8 mouse cellular contexts compared by ENCODE assay signal in genomic region chr2:29346629-29347271, GRCm38 (mm10). TPM values are rescaled to one million over a fixed set of nuclear protein-coding genes. Genes with fewer than 3 reads are reported as not detected.
DNase-seq lines count a peak whose midpoint lies in the region; ATAC-seq and TF ChIP-seq lines count a peak whose summit lies in the region.

Gene Med27 (plus strand): TSS chr2:29346819.

- peak; percentile 87 for DNase-seq in G1E (ENCODE audit: low spot score)
- DNase-seq in cerebellum, adult 18-20 months: peak; percentile 97 to 98
- DNase-seq in heart, postnatal 36 days: peak; percentile 94 to 96
- peak; percentile 97 for DNase-seq in layer of hippocampus, adult 2 months (ENCODE audit: low spot score in 2 of 2)
- DNase-seq in lung, embryonic 14.5 days: peak; percentile 99
- peak; percentile 94 for DNase-seq in thymus, adult 2 months

- no peaks in the 10 kb centered on the region for H3K9me3 ChIP-seq in G1E (replicated peaks)
- H3K9me3 ChIP-seq in forebrain, embryonic 16.5 days (ENCODE audit: control insufficient read depth, low read length): no peaks in the 10 kb centered on the region
- H3K9me3 ChIP-seq in lung, embryonic 14.5 days (ENCODE audit: low read depth, low read length): no peaks in the 10 kb centered on the region

- H3K27ac ChIP-seq in forebrain, embryonic 16.5 days (ENCODE audit: low read length): peak within 1 kb of the TSS; percentile 49
- H3K27ac ChIP-seq in layer of hippocampus, adult 2 months: peak within 1 kb of the TSS; percentile 89
- H3K27ac ChIP-seq in lung, embryonic 14.5 days (ENCODE audit: low read depth): no peak within 1 kb of the TSS
- no peak within 1 kb of the TSS for H3K27ac ChIP-seq in olfactory bulb, adult 2 months (ENCODE audit: insufficient read depth, low read depth, low read length)
- no peak within 1 kb of the TSS for H3K27ac ChIP-seq in thymus, adult 2 months (ENCODE audit: control insufficient read depth, insufficient read depth, low read length)

- peaks cover 36% of the 10 kb centered on the region for H3K36me3 ChIP-seq in G1E (replicated peaks)
- peaks cover 6% of the 10 kb centered on the region; the same call in 1 of the 2 replicates for H3K36me3 ChIP-seq in forebrain, embryonic 16.5 days (ENCODE audit: control insufficient read depth, insufficient read depth)
- H3K36me3 ChIP-seq in lung, embryonic 14.5 days (ENCODE audit: insufficient read depth): peaks cover 18% of the 10 kb centered on the region
- no peaks in the 10 kb centered on the region; the same call in 1 of the 2 replicates for H3K36me3 ChIP-seq in thymus, adult 2 months (ENCODE audit: control insufficient read depth, insufficient read depth, low read length)

- peak within 1 kb of the TSS; percentile 95 for H3K4me3 ChIP-seq in G1E (ENCODE audit: low read depth, low read length)
- peak within 1 kb of the TSS; percentile 79 for H3K4me3 ChIP-seq in forebrain, embryonic 16.5 days (replicated peaks; ENCODE audit: low read length)
- H3K4me3 ChIP-seq in layer of hippocampus, adult 2 months: peak within 1 kb of the TSS; percentile 94
- peak within 1 kb of the TSS; percentile 93 for H3K4me3 ChIP-seq in lung, embryonic 14.5 days (ENCODE audit: low read depth, low read length)
- peak within 1 kb of the TSS; percentile 85 for H3K4me3 ChIP-seq in olfactory bulb, adult 2 months (ENCODE audit: insufficient read depth, low read depth, low read length)
- peak within 1 kb of the TSS; percentile 91 for H3K4me3 ChIP-seq in thymus, adult 2 months (ENCODE audit: control insufficient read depth, insufficient read depth, low read length)

- intact Hi-C loops in heart, postnatal 36 days (cut with DNase I): loop anchor here (5.0 kb wide), 2 partner anchors 211 to 716 kb away; no protein-coding TSS in a partner anchor

- H3K9ac ChIP-seq in forebrain, embryonic 16.5 days (replicated peaks; ENCODE audit: low read depth, low read length): peak within 1 kb of the TSS; percentile 69
- H3K9ac ChIP-seq in lung, embryonic 14.5 days: peak within 1 kb of the TSS; percentile 75

- WGBS in forebrain, embryonic 16.5 days: 1% methylated on average over 41 of the region's 41 CpGs
- WGBS in lung, embryonic 14.5 days: under 1% methylated on average over 41 of the region's 41 CpGs
- WGBS in olfactory bulb, adult 2 months: 1% methylated on average over 41 of the region's 41 CpGs
- 1% methylated on average over 41 of the region's 41 CpGs for WGBS in thymus, adult 2 months

- peaks cover 5% of the 10 kb centered on the region for H3K27me3 ChIP-seq in G1E (ENCODE audit: insufficient read depth, low read length)
- no peaks in the 10 kb centered on the region for H3K27me3 ChIP-seq in forebrain, embryonic 16.5 days (replicated peaks; ENCODE audit: control insufficient read depth, insufficient read depth, low read length)
- no peaks in the 10 kb centered on the region for H3K27me3 ChIP-seq in lung, embryonic 14.5 days (ENCODE audit: insufficient read depth, low read length)
- no peaks in the 10 kb centered on the region for H3K27me3 ChIP-seq in thymus, adult 2 months (ENCODE audit: control insufficient read depth, insufficient read depth, low read length)

- TF ChIP-seq CTCF in G1E (IDR thresholded peaks at IDR 0.05; ENCODE audit: low read depth, low read length): no peak
- TF ChIP-seq CTCF in layer of hippocampus, adult 2 months (conservative IDR thresholded peaks at IDR 0.05): peak; percentile 39
- TF ChIP-seq CTCF in lung, embryonic 14.5 days (IDR thresholded peaks at IDR 0.05; ENCODE audit: low read depth): no peak
- TF ChIP-seq CTCF in olfactory bulb, adult 2 months (IDR thresholded peaks at IDR 0.05; ENCODE audit: insufficient read depth, low read depth, low read length): no peak
- TF ChIP-seq CTCF in thymus, adult 2 months (IDR thresholded peaks at IDR 0.05; ENCODE audit: borderline replicate concordance, control insufficient read depth, extremely low read depth, insufficient read depth, low read length, poor library complexity): peak; percentile 29; the same call in 1 of the 2 replicates

- H3K4me1 ChIP-seq in G1E (ENCODE audit: insufficient read depth, low read depth, low read length): peaks cover 15% of the 10 kb centered on the region
- H3K4me1 ChIP-seq in forebrain, embryonic 16.5 days (replicated peaks; ENCODE audit: control insufficient read depth, insufficient read depth, low read length): peaks cover 14% of the 10 kb centered on the region
- H3K4me1 ChIP-seq in lung, embryonic 14.5 days (ENCODE audit: insufficient read depth): 0 out of 2 replicates have a peak, but pooled peaks cover 3% of the 10 kb centered on the region
- H3K4me1 ChIP-seq in olfactory bulb, adult 2 months (ENCODE audit: control insufficient read depth, insufficient read depth, low read length): peaks cover 5% of the 10 kb centered on the region; the same call in 1 of the 2 replicates
- H3K4me1 ChIP-seq in thymus, adult 2 months (replicated peaks; ENCODE audit: control insufficient read depth, insufficient read depth, low read length): peaks cover 7% of the 10 kb centered on the region

- peak within 1 kb of the TSS; percentile 91 for H3K4me2 ChIP-seq in forebrain, embryonic 16.5 days (ENCODE audit: low read length)
- H3K4me2 ChIP-seq in lung, embryonic 14.5 days: peak within 1 kb of the TSS; percentile 74

- peak; percentile 79 for TF ChIP-seq POLR2A in olfactory bulb, adult 2 months (IDR thresholded peaks at IDR 0.05; ENCODE audit: insufficient read depth, low read depth, low read length)
- TF ChIP-seq POLR2A in thymus, adult 2 months (IDR thresholded peaks at IDR 0.05; ENCODE audit: control insufficient read depth, extremely low read depth, insufficient read depth, low read length, poor library complexity): peak; percentile 53

- ATAC-seq in G1E (ENCODE audit: extremely low read depth, insufficient number of reproducible peaks, low FRiP score, poor library complexity, severe bottlenecking): peak; percentile 83
- peak; percentile 99 for ATAC-seq in forebrain, embryonic 16.5 days
- peak; percentile 99 for ATAC-seq in lung, embryonic 14.5 days (ENCODE audit: insufficient read depth)

RNA-seq across cellular contexts. Expression of gene Med27, which starts in this region (rescaled TPM):
- total RNA-seq in G1E (2014; fragmentation: Nextera tagmentation) (58.1 and 60.9 TPM in 2 replicates), G1E (2017) (23.4 and 28.2 TPM in 2 replicates)
- polyA plus RNA-seq in G1E (2012): 87.5 and 95.0 TPM in 2 replicates
- 89.7 and 95.3 TPM in 2 replicates for polyA plus RNA-seq in forebrain, embryonic 16.5 days (2015; fragmentation: Nextera tagmentation; extraction: Ambion mirVana)
- 10 to 100 TPM; 15.8 to 16.1 TPM for total RNA-seq in heart, postnatal 36 days (2021)
- total RNA-seq in layer of hippocampus, adult 2 months (2021): 10 to 100 TPM; 45.3 to 45.5 TPM
- polyA plus RNA-seq in lung, embryonic 14.5 days (2014; fragmentation: Nextera tagmentation; extraction: Ambion mirVana): 48.8 and 53.0 TPM in 2 replicates
- not detected in 2 replicates for polyA plus RNA-seq in olfactory bulb, adult 2 months (2012; ENCODE audit: insufficient read depth, insufficient read length, low replicate concordance, missing spikeins)
- 73.2 and 73.5 TPM in 2 replicates for polyA plus RNA-seq in thymus, adult 2 months (2012; rRNA removed)

Comparison
In these comparisons a context has a peak if more than half of its experiments do, and no peak if none do; other contexts are left out.
1. RNA of gene Med27 (polyA plus RNA-seq): 89.7 to 95.3 TPM in forebrain, embryonic 16.5 days, 87.5 to 95.0 TPM in G1E, 73.2 to 73.5 TPM in thymus, adult 2 months and 48.8 to 53.0 TPM in lung, embryonic 14.5 days; not detected in olfactory bulb, adult 2 months; every median in the first group is over 10 times any median in the second.
2. CTCF ChIP-seq: peak in layer of hippocampus, adult 2 months (single experiment) and thymus, adult 2 months (single experiment); none in G1E (single experiment), lung, embryonic 14.5 days (single experiment) and olfactory bulb, adult 2 months (single experiment).
3. H3K27ac ChIP-seq: peak in forebrain, embryonic 16.5 days (single experiment) and layer of hippocampus, adult 2 months (single experiment); none in lung, embryonic 14.5 days (single experiment), olfactory bulb, adult 2 months (single experiment) and thymus, adult 2 months (single experiment).
4. Peak in every context shown above with its lines, with median percentiles within 50 percentile points of each other: ATAC-seq, DNase-seq and H3K4me3 ChIP-seq.